In genomic region chr9:13599800-13600199, GRCm38 (mm10) we compare ENCODE assay signal across 20 mouse cellular contexts.
"Had no signal": no experiment of that assay in that cellular context is flagged by ENCODE, and none has a peak within 500 bp of the region (broad histone marks: within the 10 kb centered on the region; RNA-seq: fewer than 3 reads in every experiment).

No protein-coding gene starts in this region.

- H3K9ac ChIP-seq: embryonic facial prominence, embryonic 12.5 days; embryonic facial prominence, embryonic 13.5 days; embryonic facial prominence, embryonic 15.5 days; forebrain, embryonic 12.5 days; forebrain, embryonic 13.5 days; forebrain, embryonic 15.5 days; forebrain, postnatal 0 days had no signal

- H3K4me1 ChIP-seq: embryonic facial prominence, embryonic 12.5 days; embryonic facial prominence, embryonic 15.5 days; forebrain, embryonic 10.5 days; forebrain, embryonic 12.5 days; forebrain, embryonic 13.5 days; forebrain, embryonic 15.5 days had no signal

- H3K27me3 ChIP-seq: embryonic facial prominence, embryonic 12.5 days; embryonic facial prominence, embryonic 13.5 days; embryonic facial prominence, embryonic 15.5 days; forebrain, embryonic 12.5 days; forebrain, embryonic 13.5 days; forebrain, embryonic 15.5 days had no signal

- H3K36me3 ChIP-seq: embryonic facial prominence, embryonic 10.5 days; embryonic facial prominence, embryonic 12.5 days; embryonic facial prominence, embryonic 13.5 days; embryonic facial prominence, embryonic 15.5 days; forebrain, embryonic 10.5 days; forebrain, embryonic 12.5 days; forebrain, embryonic 15.5 days had no signal

- H3K4me2 ChIP-seq: embryonic facial prominence, embryonic 12.5 days; embryonic facial prominence, embryonic 13.5 days; embryonic facial prominence, embryonic 15.5 days; forebrain, embryonic 12.5 days; forebrain, embryonic 13.5 days; forebrain, embryonic 15.5 days; heart, embryonic 11.5 days had no signal

- H3K4me3 ChIP-seq: embryonic facial prominence, embryonic 10.5 days; embryonic facial prominence, embryonic 12.5 days; embryonic facial prominence, embryonic 13.5 days; embryonic facial prominence, embryonic 15.5 days; erythroblast, embryonic 14.5 days; forebrain, embryonic 10.5 days; forebrain, embryonic 12.5 days; forebrain, embryonic 13.5 days; forebrain, embryonic 15.5 days; gastrocnemius, adult 2 months; heart, adult 2 months had no signal

- DNase-seq: cerebellum, adult 8-10 months; cerebellum, postnatal 10 days; embryo, embryonic 11 days; forebrain, postnatal 0 days; gastrocnemius, adult 2 months; gastrocnemius, postnatal 10 days; gastrocnemius, postnatal 14 days; gastrocnemius, postnatal 36 days; heart, adult 18-20 months; heart, adult 2 months had no signal

- H3K9me3 ChIP-seq: embryonic facial prominence, embryonic 10.5 days; embryonic facial prominence, embryonic 12.5 days; embryonic facial prominence, embryonic 13.5 days; embryonic facial prominence, embryonic 15.5 days; forebrain, embryonic 10.5 days; forebrain, embryonic 12.5 days; forebrain, embryonic 13.5 days; forebrain, embryonic 15.5 days had no signal

- H3K27ac ChIP-seq: embryonic facial prominence, embryonic 10.5 days; embryonic facial prominence, embryonic 12.5 days; embryonic facial prominence, embryonic 13.5 days; embryonic facial prominence, embryonic 15.5 days; forebrain, embryonic 10.5 days; forebrain, embryonic 12.5 days; forebrain, embryonic 13.5 days; forebrain, embryonic 15.5 days; gastrocnemius, adult 2 months; heart, adult 2 months had no signal
